Mouse (Mus musculus) CD8-positive naive resting alpha-beta T cell, adult 2 months (primary cell): ENCODE results near the gene Tbcb.
A peak's percentile ranks its signal among the peaks of the same experiment; 100 is the strongest.
"Not testable (repeated sequence)": the region's sequence is repeated elsewhere in the genome, so short reads cannot be mapped to it uniquely, and the experiment has no call there.

Experiments
- DNase-seq, 2 experiments: peaks; one replicate each; pipeline ENCODE4 v3.0.0; 2022; ENCODE audit warnings: low read depth in 2 of 2, low spot score in 2 of 2

Gene Tbcb

DNA sequence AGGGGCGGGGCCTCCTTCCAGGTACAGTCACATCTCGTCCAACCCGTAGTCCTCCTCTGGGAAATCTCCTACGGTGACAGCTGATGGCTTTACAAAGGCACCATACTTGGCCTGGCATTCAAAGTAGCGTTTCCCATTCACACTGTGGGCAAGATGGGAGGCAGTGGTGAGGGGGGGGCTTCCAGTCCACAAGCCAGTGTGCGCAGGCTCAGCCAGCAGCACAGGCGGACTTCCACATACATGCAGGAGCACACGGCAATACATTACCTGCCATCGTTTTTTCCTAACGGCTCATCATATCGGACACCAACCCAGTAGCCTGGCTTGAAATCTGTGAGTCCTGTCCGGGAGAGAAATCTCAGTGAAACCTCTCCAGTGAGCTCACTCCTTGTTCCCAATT lies 7.9 kb downstream of the Tbcb start:
- no peak for DNase-seq

DNA sequence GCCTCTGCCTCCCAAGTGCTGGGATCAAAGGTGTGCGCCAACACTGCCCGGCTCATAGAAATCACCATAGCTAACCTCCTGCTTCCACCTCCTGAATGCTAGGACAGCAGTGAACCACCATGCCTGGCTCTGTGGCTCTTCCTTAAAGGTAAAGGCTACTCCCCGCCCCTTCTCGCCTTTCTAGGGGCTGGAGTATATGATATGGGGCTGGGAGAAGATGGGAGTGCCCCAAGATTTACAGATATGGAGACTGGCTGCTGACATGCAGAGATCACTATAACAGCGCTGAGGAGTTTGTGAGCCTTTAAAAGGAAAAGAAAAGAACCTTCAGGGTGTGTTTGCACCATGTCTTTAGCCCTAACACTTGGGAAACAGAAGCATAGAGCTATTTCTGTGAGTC lies 9.9 kb downstream of the Tbcb start:
- DNase-seq, result no peak

DNA sequence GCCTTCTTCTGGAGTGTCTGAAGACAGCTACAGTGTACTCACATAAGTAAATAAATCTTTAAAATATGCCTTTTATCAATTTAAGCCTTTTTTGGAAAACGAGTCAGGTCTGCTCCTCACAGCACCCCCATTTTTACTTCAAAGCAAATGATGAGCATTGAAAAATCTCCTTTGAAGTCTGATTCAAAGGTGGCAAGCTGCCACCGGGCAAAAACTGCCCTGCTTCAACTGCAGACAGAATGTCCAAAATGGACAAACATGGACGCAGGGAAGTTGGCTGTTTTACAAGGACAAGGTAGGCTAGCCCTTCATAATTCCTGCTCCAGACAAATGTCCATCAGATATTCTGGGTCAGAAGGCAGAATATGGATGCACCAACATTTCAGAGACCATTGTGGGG lies 10.6 kb downstream of the Tbcb start:
- no peak for DNase-seq

DNA sequence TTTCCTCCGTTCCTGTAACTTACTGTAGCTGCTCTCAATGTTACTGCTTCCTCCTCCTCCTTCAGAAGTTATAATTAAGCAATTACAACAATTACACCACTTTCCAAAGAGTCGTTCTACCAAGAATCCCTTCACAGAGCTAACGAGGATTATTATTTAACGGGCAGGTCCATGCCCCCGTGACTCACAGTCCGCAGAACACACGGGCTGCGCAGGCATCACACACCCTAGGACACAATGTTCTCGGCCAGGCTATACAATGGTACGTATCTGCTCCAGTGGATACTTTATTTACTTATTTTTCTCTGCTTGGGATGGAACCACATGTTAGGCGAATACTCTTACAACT lies 12.1 kb downstream of the Tbcb start:
- DNase-seq, result no peak

GRCm38 (mm10) chr7:30219293-30220007 lies 12.6 kb downstream of the Tbcb start:
- DNase-seq, result no peak

GRCm38 (mm10) chr7:30217277-30217676 lies 14.8 kb downstream of the Tbcb start:
- no peak for DNase-seq

GRCm38 (mm10) chr7:30216723-30217151 lies 15.3 kb downstream of the Tbcb start:
- DNase-seq, result peak; percentile 50 to 57

- DNase-seq, result no peak
These were observed 16.2 kb downstream of the Tbcb start for GRCm38 (mm10) chr7:30215875-30216274.

DNA sequence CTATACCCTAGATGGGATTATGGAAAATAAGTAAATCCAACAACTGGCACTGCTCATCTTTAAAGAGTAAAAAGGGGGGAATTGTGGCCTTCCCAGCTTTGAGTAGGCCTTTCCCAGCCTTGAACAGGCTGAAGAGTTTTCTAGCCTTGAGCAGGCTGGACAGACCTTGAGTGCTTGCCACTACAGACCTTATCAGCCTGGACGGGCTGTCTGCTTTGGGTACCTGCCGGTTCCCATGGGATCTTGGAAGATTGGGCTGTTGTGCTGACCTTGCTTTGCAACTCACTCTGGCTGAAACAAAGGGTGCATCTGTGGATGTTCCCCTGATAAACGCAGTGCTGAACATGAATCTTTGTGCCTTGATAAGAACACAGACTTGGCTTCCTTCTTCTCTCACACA lies 18.2 kb downstream of the Tbcb start:
- DNase-seq, result no peak

- DNase-seq, result no peak
These were observed 21.0 kb downstream of the Tbcb start for GRCm38 (mm10) chr7:30211025-30211424.

GRCm38 (mm10) chr7:30206364-30206763 lies 25.7 kb downstream of the Tbcb start:
- not testable (repeated sequence) for DNase-seq

GRCm38 (mm10) chr7:30205383-30205782 lies 26.7 kb downstream of the Tbcb start:
- peak; percentile 18 to 41 for DNase-seq

DNA sequence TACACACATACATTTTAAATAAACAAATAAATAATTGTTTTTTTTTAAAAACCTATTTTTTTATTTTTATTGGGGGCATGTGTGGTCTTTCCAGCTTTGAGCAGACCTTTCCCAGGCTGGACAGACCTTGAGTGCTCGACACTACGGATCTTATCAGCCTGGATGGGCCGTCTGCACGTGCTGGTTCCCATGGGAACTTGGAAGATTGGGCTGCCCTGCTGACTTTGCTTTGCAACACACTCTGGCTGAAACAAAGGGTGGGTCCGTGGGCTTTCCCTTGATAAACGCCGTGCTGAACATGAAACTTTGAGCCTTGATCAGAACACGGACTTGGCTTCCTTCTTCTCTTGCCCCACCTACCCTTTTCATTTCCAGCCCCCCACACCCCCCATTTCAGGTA lies 27.7 kb downstream of the Tbcb start:
- no peak for DNase-seq

- no peak for DNase-seq
These were observed 29.0 kb downstream of the Tbcb start for GRCm38 (mm10) chr7:30202895-30203690.

GRCm38 (mm10) chr7:30200661-30201060 lies 31.4 kb downstream of the Tbcb start:
- DNase-seq, result not testable (repeated sequence)

- DNase-seq, result no peak
These were observed 31.9 kb downstream of the Tbcb start for GRCm38 (mm10) chr7:30200200-30200599.

GRCm38 (mm10) chr7:30199498-30200139 lies 32.5 kb downstream of the Tbcb start:
- no peak for DNase-seq

GRCm38 (mm10) chr7:30198481-30198971 lies 33.5 kb downstream of the Tbcb start, which contains the start of gene Capns1:
Capns1 (minus strand) TSS chr7:30198811.
- DNase-seq, result peak; percentile 55 to 75

- no peak for DNase-seq
These were observed 34.4 kb downstream of the Tbcb start for GRCm38 (mm10) chr7:30197592-30198129.

DNA sequence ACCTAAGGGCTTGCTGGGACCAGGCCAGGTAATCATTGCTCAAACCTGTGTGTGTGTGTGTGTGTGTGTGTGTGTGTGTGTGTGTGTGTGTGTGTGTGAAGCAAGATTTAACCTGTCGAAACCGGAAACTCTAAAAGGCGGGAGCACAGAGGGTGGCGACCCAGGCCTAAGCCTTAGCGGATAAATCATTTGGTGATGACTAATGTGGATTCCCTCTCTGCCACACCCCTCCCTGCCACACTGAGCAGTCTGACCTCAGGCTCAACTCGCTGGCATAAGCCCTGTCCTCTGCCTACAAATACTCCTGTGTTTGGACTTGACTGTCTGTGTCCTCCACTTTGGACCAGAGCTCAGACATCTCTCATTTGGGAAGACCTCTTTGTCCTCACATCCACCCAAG lies 35.9 kb downstream of the Tbcb start:
- no peak for DNase-seq

GRCm38 (mm10) chr7:30195461-30195860 lies 36.6 kb downstream of the Tbcb start:
- no peak for DNase-seq

GRCm38 (mm10) chr7:30194884-30195283 lies 37.2 kb downstream of the Tbcb start:
- peak; percentile 84 to 89 for DNase-seq
